29 mouse cellular contexts compared by ENCODE assay signal in genomic region chr2:26900731-26901130, GRCm38 (mm10). TPM values are rescaled to one million over a fixed set of nuclear protein-coding genes. Genes with fewer than 3 reads are reported as not detected.
DNase-seq lines count a peak whose midpoint lies in the region; ATAC-seq and TF ChIP-seq lines count a peak whose summit lies in the region.
"Had no signal": no experiment of that assay in that cellular context is flagged by ENCODE, and none has a peak within 500 bp of the region (broad histone marks: within the 10 kb centered on the region; RNA-seq: fewer than 3 reads in every experiment).

No protein-coding gene starts in this region.

- no peaks in the 10 kb centered on the region for H3K9me3 ChIP-seq in liver, embryonic 12.5 days (replicated peaks)
- H3K9me3 ChIP-seq in liver, postnatal 0 days (ENCODE audit: low read length): no peaks in the 10 kb centered on the region
- peaks cover 6% of the 10 kb centered on the region for H3K9me3 ChIP-seq in E14TG2a.4 (ENCODE audit: low read length)
- H3K9me3 ChIP-seq in liver, embryonic 13.5 days (replicated peaks): no peaks in the 10 kb centered on the region
- H3K9me3 ChIP-seq: embryonic facial prominence, embryonic 13.5 days; G1E; heart, embryonic 13.5 days; midbrain, embryonic 15.5 days; neural tube, embryonic 12.5 days had no signal

- TF ChIP-seq POLR2A in heart, adult 2 months (IDR thresholded peaks at IDR 0.05; ENCODE audit: insufficient read depth, low read depth, low read length): no peak

- 20% methylated on average over 1 of the region's 1 CpGs for WGBS in heart, adult 2 months
- WGBS in liver, embryonic 12.5 days (ENCODE audit: insufficient replicate concordance): 17% methylated on average over 1 of the region's 1 CpGs
- 41% methylated on average over 1 of the region's 1 CpGs for WGBS in liver, postnatal 0 days (ENCODE audit: insufficient replicate concordance)
- 17% methylated on average over 1 of the region's 1 CpGs for WGBS in liver, embryonic 13.5 days (ENCODE audit: insufficient replicate concordance)

- peak; percentile 55 for DNase-seq in heart, adult 11 months
- DNase-seq in heart, adult 2 months: no peak
- no peak for DNase-seq in liver, postnatal 0 days
- no peak for DNase-seq in liver, embryonic 13.5 days
- DNase-seq in frontal cortex, postnatal 36 days (ENCODE audit: low spot score in 2 of 2): no peak
- DNase-seq in thymus, postnatal 36 days: no peak
- DNase-seq: adrenal gland, postnatal 14 days; cerebellum, adult 11-12 months; cerebellum, postnatal 10 days; gastrocnemius, postnatal 14 days; heart, postnatal 10 days; kidney, postnatal 25 days; lung, adult 18-20 months; lung, postnatal 4 days; right cerebral cortex, adult 18-20 months; right cerebral cortex, postnatal 4 days had no signal

- H3K27ac ChIP-seq in heart, adult 2 months: no peak overlapping the region
- no peak overlapping the region for H3K27ac ChIP-seq in liver, embryonic 12.5 days
- no peak overlapping the region for H3K27ac ChIP-seq in liver, postnatal 0 days (ENCODE audit: low read depth)
- H3K27ac ChIP-seq in liver, embryonic 13.5 days: no peak overlapping the region
- H3K27ac ChIP-seq: embryonic facial prominence, embryonic 13.5 days; heart, embryonic 13.5 days; hindbrain, embryonic 14.5 days; left cerebral cortex, adult 2 months; midbrain, embryonic 15.5 days; neural tube, embryonic 12.5 days had no signal

- no peak for TF ChIP-seq EP300 in heart, adult 2 months (IDR thresholded peaks at IDR 0.05; ENCODE audit: insufficient read depth, low read depth, low read length)
- TF ChIP-seq EP300 in liver, postnatal 0 days (IDR thresholded peaks at IDR 0.05; ENCODE audit: low read depth): no peak

- no peaks in the 10 kb centered on the region for H3K27me3 ChIP-seq in heart, adult 2 months (ENCODE audit: control insufficient read depth, insufficient read depth, low read length)
- H3K27me3 ChIP-seq in liver, embryonic 12.5 days (replicated peaks): no peaks in the 10 kb centered on the region
- H3K27me3 ChIP-seq in liver, postnatal 0 days (ENCODE audit: insufficient read depth, low read length): no peaks in the 10 kb centered on the region
- no peaks in the 10 kb centered on the region for H3K27me3 ChIP-seq in E14TG2a.4 (ENCODE audit: insufficient read depth, low read length)
- no peaks in the 10 kb centered on the region for H3K27me3 ChIP-seq in liver, embryonic 13.5 days
- H3K27me3 ChIP-seq: CH12.LX; embryonic facial prominence, embryonic 13.5 days; heart, embryonic 13.5 days; midbrain, embryonic 15.5 days; neural tube, embryonic 12.5 days had no signal

- H3K79me2 ChIP-seq in heart, adult 2 months (replicated peaks; ENCODE audit: control insufficient read depth, insufficient read depth, low read length): no peaks in the 10 kb centered on the region

- peaks cover 6% of the 10 kb centered on the region for H3K4me1 ChIP-seq in heart, adult 2 months (ENCODE audit: control insufficient read depth, insufficient read depth, low read length)
- peaks cover 36% of the 10 kb centered on the region for H3K4me1 ChIP-seq in liver, embryonic 12.5 days
- H3K4me1 ChIP-seq in liver, postnatal 0 days (ENCODE audit: insufficient read depth): peaks cover 22% of the 10 kb centered on the region
- H3K4me1 ChIP-seq in E14TG2a.4 (replicated peaks; ENCODE audit: low read depth, low read length): peaks cover 55% of the 10 kb centered on the region
- H3K4me1 ChIP-seq in liver, embryonic 13.5 days (replicated peaks): peaks cover 42% of the 10 kb centered on the region

- no peaks in the 10 kb centered on the region; the same call in 1 of the 2 replicates for H3K36me3 ChIP-seq in heart, adult 2 months (ENCODE audit: control insufficient read depth, insufficient read depth, low read length)
- peaks cover 77% of the 10 kb centered on the region for H3K36me3 ChIP-seq in liver, embryonic 12.5 days
- peaks cover 35% of the 10 kb centered on the region for H3K36me3 ChIP-seq in liver, postnatal 0 days (replicated peaks; ENCODE audit: insufficient read depth, low read length)
- peaks cover 84% of the 10 kb centered on the region for H3K36me3 ChIP-seq in E14TG2a.4 (ENCODE audit: insufficient read depth, low read length)
- H3K36me3 ChIP-seq in liver, embryonic 13.5 days: peaks cover 71% of the 10 kb centered on the region

- H3K9ac ChIP-seq in heart, adult 2 months (ENCODE audit: low read depth, low read length): no peak overlapping the region
- H3K9ac ChIP-seq in liver, embryonic 12.5 days: no peak overlapping the region
- H3K9ac ChIP-seq in liver, postnatal 0 days (replicated peaks): no peak overlapping the region
- peak overlapping the region; percentile 89; the same call in 1 of the 2 replicates for H3K9ac ChIP-seq in liver, embryonic 13.5 days
- H3K9ac ChIP-seq: heart, embryonic 13.5 days; hindbrain, embryonic 14.5 days; midbrain, embryonic 15.5 days; neural tube, embryonic 12.5 days had no signal

- TF ChIP-seq CTCF in heart, adult 2 months (IDR thresholded peaks at IDR 0.05): no peak
- TF ChIP-seq CTCF in liver, postnatal 0 days (IDR thresholded peaks at IDR 0.05; ENCODE audit: low read depth): no peak
- TF ChIP-seq CTCF in E14TG2a.4 (conservative IDR thresholded peaks at IDR 0.05; ENCODE audit: low read length): no peak

- no peak overlapping the region for H3K4me3 ChIP-seq in heart, adult 2 months
- H3K4me3 ChIP-seq in liver, embryonic 12.5 days: peak overlapping the region; percentile 90; the same call in 1 of the 2 replicates
- no peak overlapping the region for H3K4me3 ChIP-seq in liver, postnatal 0 days (ENCODE audit: low read depth, low read length)
- peak overlapping the region; percentile 98 for H3K4me3 ChIP-seq in E14TG2a.4 (replicated peaks; ENCODE audit: low read length)
- peak overlapping the region; percentile 88 for H3K4me3 ChIP-seq in liver, embryonic 13.5 days (replicated peaks)
- H3K4me3 ChIP-seq: heart, embryonic 13.5 days; left cerebral cortex, adult 2 months; neural tube, embryonic 12.5 days had no signal

- no peak for ATAC-seq in liver, embryonic 12.5 days
- ATAC-seq in liver, postnatal 0 days: no peak
- no peak for ATAC-seq in liver, embryonic 13.5 days (ENCODE audit: low read depth)
- ATAC-seq: forebrain, embryonic 16.5 days; intestine, postnatal 0 days; lung, postnatal 0 days; midbrain, embryonic 15.5 days had no signal

- intact Hi-C loops in heart, adult 2 months (cut with DNase I): loop anchor here (10.0 kb wide), 2 partner anchors 256 to 456 kb away; partner anchors contain the start of gene Sec16a

- H3K4me2 ChIP-seq in liver, embryonic 12.5 days: no peak overlapping the region
- H3K4me2 ChIP-seq in liver, postnatal 0 days (ENCODE audit: low read depth, low read length): no peak overlapping the region
- H3K4me2 ChIP-seq in liver, embryonic 13.5 days: peak overlapping the region; percentile 91
- H3K4me2 ChIP-seq: heart, embryonic 13.5 days had no signal

RNA-seq across cellular contexts. Expression of gene Surf6, which starts 1.9 kb away (rescaled TPM):
- 10 to 100 TPM; 12.7 to 13.2 TPM for total RNA-seq in heart, adult 2 months (2021)
- polyA plus RNA-seq in heart, adult 2 months (2012; rRNA removed): 4.4 and 8.7 TPM in 2 replicates
- polyA plus RNA-seq in liver, embryonic 12.5 days (2016; fragmentation: Nextera tagmentation; extraction: Ambion mirVana): 21.6 and 23.8 TPM in 2 replicates
- 7.5 and 8.4 TPM in 2 replicates for polyA plus RNA-seq in liver, postnatal 0 days (2015; fragmentation: Nextera tagmentation; extraction: Ambion mirVana)
- 14.8 and 17.8 TPM in 2 replicates for polyA plus RNA-seq in liver, embryonic 13.5 days (2015; fragmentation: Nextera tagmentation; extraction: Ambion mirVana)

RNA-seq across cellular contexts. Expression of gene Med22, which starts 9.7 kb away (rescaled TPM):
- 10 to 100 TPM; 20.7 to 26.0 TPM for total RNA-seq in heart, adult 2 months (2021)
- polyA plus RNA-seq in heart, adult 2 months (2012; rRNA removed): 26.0 and 37.9 TPM in 2 replicates
- 30.0 and 32.1 TPM in 2 replicates for polyA plus RNA-seq in liver, embryonic 12.5 days (2016; fragmentation: Nextera tagmentation; extraction: Ambion mirVana)
- polyA plus RNA-seq in liver, postnatal 0 days (2015; fragmentation: Nextera tagmentation; extraction: Ambion mirVana): 13.2 and 14.4 TPM in 2 replicates
- polyA plus RNA-seq in liver, embryonic 13.5 days (2015; fragmentation: Nextera tagmentation; extraction: Ambion mirVana): 24.6 and 25.9 TPM in 2 replicates

RNA-seq across cellular contexts. Expression of gene Rpl7a, which starts 9.8 kb away (rescaled TPM):
- 100 to 1,000 TPM; 266 to 312 TPM for total RNA-seq in heart, adult 2 months (2021)
- 431 and 478 TPM in 2 replicates for polyA plus RNA-seq in heart, adult 2 months (2012; rRNA removed)
- polyA plus RNA-seq in liver, embryonic 12.5 days (2016; fragmentation: Nextera tagmentation; extraction: Ambion mirVana): 560 and 587 TPM in 2 replicates
- polyA plus RNA-seq in liver, postnatal 0 days (2015; fragmentation: Nextera tagmentation; extraction: Ambion mirVana): 341 and 347 TPM in 2 replicates
- polyA plus RNA-seq in liver, embryonic 13.5 days (2015; fragmentation: Nextera tagmentation; extraction: Ambion mirVana): 557 and 577 TPM in 2 replicates

RNA-seq across cellular contexts. Expression of gene Surf2, which starts 15.4 kb away (rescaled TPM):
- 10 to 100 TPM; 15.2 to 16.8 TPM for total RNA-seq in heart, adult 2 months (2021)
- polyA plus RNA-seq in heart, adult 2 months (2012; rRNA removed): 21.6 and 22.7 TPM in 2 replicates
- 46.3 and 48.1 TPM in 2 replicates for polyA plus RNA-seq in liver, embryonic 12.5 days (2016; fragmentation: Nextera tagmentation; extraction: Ambion mirVana)
- polyA plus RNA-seq in liver, postnatal 0 days (2015; fragmentation: Nextera tagmentation; extraction: Ambion mirVana): 14.6 and 15.3 TPM in 2 replicates
- polyA plus RNA-seq in liver, embryonic 13.5 days (2015; fragmentation: Nextera tagmentation; extraction: Ambion mirVana): 36.6 and 41.6 TPM in 2 replicates

RNA-seq across cellular contexts. Expression of gene Surf1, which starts 15.6 kb away (rescaled TPM):
- 10 to 100 TPM; 49.7 to 68.0 TPM for total RNA-seq in heart, adult 2 months (2021)
- polyA plus RNA-seq in heart, adult 2 months (2012; rRNA removed): 49.9 and 51.7 TPM in 2 replicates
- 41.6 and 42.5 TPM in 2 replicates for polyA plus RNA-seq in liver, embryonic 12.5 days (2016; fragmentation: Nextera tagmentation; extraction: Ambion mirVana)
- polyA plus RNA-seq in liver, postnatal 0 days (2015; fragmentation: Nextera tagmentation; extraction: Ambion mirVana): 29.8 and 30.1 TPM in 2 replicates
- 39.7 and 43.6 TPM in 2 replicates for polyA plus RNA-seq in liver, embryonic 13.5 days (2015; fragmentation: Nextera tagmentation; extraction: Ambion mirVana)

Comparison
In these comparisons a context has a peak if more than half of its experiments do, and no peak if none do; other contexts are left out.
1. H3K4me3 ChIP-seq: peak in liver, embryonic 12.5 days (single experiment), E14TG2a.4 (single experiment) and liver, embryonic 13.5 days (single experiment); none in heart, adult 2 months (single experiment) and liver, postnatal 0 days (single experiment).